Mouse (Mus musculus) lung, adult 2 months (tissue): ENCODE measurements around the gene Myb. TPM values are rescaled to one million over a fixed set of nuclear protein-coding genes. Genes with fewer than 3 reads are reported as not detected.

Source experiments
- DNase-seq: peaks from one replicate; pipeline ENCODE4 v3.0.0; 2022
- H3K4me1 ChIP-seq: fragments of 200-500 bp; 2 replicates; pipeline ENCODE4 v1.6.1; 2011; ENCODE audit warnings: low read length; ENCODE audit not compliant: control insufficient read depth, insufficient read depth
- H3K4me3 ChIP-seq: fragments of 200-500 bp; replicated peaks from 2 replicates; pipeline ENCODE3; 2011; ENCODE audit warnings: low read depth, mild to moderate bottlenecking, control low read depth, low read length; ENCODE audit errors: extremely low read depth
- CTCF ChIP-seq: fragments of 200-500 bp; IDR thresholded peaks from 2 replicates; pipeline ENCODE4 v1.5.1; 2011; ENCODE audit warnings: mild to moderate bottlenecking, low read length, control low read depth; ENCODE audit not compliant: insufficient read depth
- POLR2A ChIP-seq: fragments of 200-500 bp; IDR thresholded peaks from 2 replicates; pipeline ENCODE4 v1.6.1; 2011; ENCODE audit warnings: low read depth, mild to moderate bottlenecking, control low read depth, low read length, borderline replicate concordance; ENCODE audit errors: extremely low read depth
- WGBS: fragments of 180-500 bp; shearing (Covaris S2); methylation state at CpG from one replicate; pipeline ENCODE4 v1.1.7; 2018; 5-methylcytosine and 5-hydroxymethylcytosine counted together
- polyA plus RNA-seq: library from polyadenylated mRNA; depleted of rRNA; stranded (reverse); fragments of >200 nt; gene quantifications from 2 replicates; pipeline ENCODE4 v1.2.3, GENCODE M21; 2012; rRNA removed

Gene Myb
- polyA plus RNA-seq, 1 experiment = 5.1 TPM

GRCm38 (mm10) chr10:21087614-21088232 is 73.1 kb downstream of the Myb start:
- Histone ChIP-seq H3K4me1 (no peaks in the 10 kb centered on the region), H3K4me3 (no peak overlapping the region)
- DNase-seq = no peak
- no peak for TF ChIP-seq CTCF
- 83% methylated on average over 3 of the region's 3 CpGs for WGBS

DNA sequence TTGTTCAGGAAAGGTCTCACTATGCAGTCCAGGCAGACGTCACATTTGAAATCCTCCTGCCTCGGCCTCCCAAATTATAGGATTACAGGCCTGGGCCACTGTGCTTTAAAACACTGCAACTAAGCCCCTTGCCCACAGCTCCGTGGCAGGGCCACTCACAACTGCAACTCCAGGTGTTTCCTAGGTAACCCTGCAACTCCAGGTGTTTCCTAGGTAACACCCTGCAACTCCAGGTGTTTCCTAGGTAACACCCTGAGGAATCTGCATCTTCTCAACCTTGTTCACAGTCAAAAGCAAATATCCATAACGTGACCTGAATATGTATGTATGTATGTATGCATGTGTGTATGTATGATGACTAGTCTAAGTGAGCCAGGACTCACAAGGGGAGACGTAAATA is 75.7 kb downstream of the Myb start:
- Histone ChIP-seq H3K4me3 (no peak overlapping the region), H3K4me1 (no peaks in the 10 kb centered on the region)
- no peak for DNase-seq
- 79% methylated on average over 5 of the region's 5 CpGs for WGBS
- TF ChIP-seq CTCF (no peak), POLR2A (no peak)

DNA sequence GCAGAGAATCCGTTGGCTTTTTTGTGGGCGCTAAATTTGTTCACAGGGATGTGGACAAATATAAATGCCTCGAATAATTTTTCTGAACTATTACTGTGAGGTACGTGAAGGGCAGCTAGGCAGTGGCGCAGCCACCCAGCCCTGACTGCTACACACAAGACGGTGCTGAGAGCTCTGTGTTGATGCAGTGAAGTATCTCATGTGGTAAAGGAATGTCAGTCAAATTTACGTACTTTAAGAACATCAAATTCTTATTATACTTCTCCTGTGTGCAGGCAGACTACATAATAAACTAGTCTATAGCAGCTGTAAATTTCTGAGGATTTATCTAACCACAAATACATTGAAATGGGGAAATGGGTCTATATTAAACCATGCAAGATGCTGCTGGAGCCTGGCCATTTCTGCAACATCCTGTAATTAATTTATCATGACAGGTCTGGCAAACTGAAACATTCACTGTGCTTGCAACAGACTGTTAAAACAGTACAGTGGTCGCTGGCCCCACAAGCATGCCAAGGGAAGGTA is 77.3 kb downstream of the Myb start:
- no peak overlapping the region for H3K4me3 ChIP-seq
- DNase-seq = no peak
- WGBS = 58% methylated on average over 8 of the region's 8 CpGs
- no peak for TF ChIP-seq CTCF
- no peak for TF ChIP-seq POLR2A
- no peaks in the 10 kb centered on the region for H3K4me1 ChIP-seq

GRCm38 (mm10) chr10:21082447-21082846 is 78.3 kb downstream of the Myb start:
- TF ChIP-seq CTCF = no peak
- no peak for TF ChIP-seq POLR2A
- no peak overlapping the region for H3K4me3 ChIP-seq
- 88% methylated on average over 8 of the region's 8 CpGs for WGBS
- DNase-seq = no peak
- H3K4me1 ChIP-seq = no peaks in the 10 kb centered on the region

DNA sequence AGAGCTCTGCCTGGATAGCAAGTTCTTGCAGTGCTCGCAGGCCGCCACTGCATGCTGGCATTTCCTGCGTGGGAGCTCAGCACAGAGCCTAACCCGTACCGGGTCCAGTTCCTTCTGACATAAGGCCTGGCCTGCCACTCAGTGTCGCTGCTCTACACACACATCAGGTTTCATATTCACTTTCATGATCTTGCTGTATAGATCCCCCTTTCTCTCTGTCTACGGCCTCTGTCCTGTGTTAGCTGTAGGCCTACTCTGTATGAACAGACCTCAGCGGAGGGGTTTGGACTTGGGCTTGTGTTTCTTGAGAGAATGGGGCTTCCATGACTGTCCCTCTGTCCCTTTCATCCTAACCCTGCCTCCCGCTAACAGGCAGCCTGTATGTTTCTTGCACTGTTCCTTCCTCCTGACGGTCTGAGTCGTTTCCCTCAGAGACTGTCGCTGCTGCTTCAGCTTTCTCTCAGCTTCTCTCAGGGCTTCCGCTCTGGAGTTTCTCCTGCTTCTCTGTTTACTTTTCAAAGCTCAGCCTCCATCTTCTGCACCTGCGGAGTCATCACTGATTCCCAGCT is 83.5 kb downstream of the Myb start:
- Histone ChIP-seq H3K4me1 (peaks cover 3% of the 10 kb centered on the region; the same call in 1 of the 2 replicates), H3K4me3 (no peak overlapping the region)
- TF ChIP-seq CTCF (0 out of 2 replicates have a peak, but pooled peaks have one; percentile 3), POLR2A (no peak)
- no peak for DNase-seq
- WGBS = 46% methylated on average over 14 of the region's 14 CpGs

- H3K4me3 ChIP-seq = no peak overlapping the region
- peaks cover 3% of the 10 kb centered on the region; the same call in 1 of the 2 replicates for H3K4me1 ChIP-seq
- 67% methylated on average over 7 of the region's 7 CpGs for WGBS
- TF ChIP-seq POLR2A (no peak), CTCF (no peak)
- no peak for DNase-seq
Measured at GRCm38 (mm10) chr10:21076731-21077130, 84.1 kb downstream of the Myb start.

DNA sequence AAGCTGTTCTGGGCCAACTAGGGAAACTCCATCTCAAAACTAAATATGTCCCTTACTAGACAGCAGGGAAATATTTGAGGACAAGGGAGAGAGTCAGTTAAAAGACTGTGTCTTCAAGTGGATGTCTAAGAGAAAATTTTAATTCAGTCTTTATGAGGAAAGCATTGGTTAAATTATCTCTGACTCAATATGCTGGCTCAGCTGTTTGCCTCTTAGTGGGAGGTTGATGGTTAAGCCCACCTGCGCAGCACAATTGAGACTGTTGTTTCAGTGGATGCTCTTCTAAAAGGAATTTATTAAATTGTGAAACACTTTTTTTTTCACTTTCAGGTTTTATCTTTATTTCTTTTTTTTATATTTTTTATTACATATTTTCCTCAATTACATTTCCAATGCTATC is 84.6 kb downstream of the Myb start:
- H3K4me1 ChIP-seq = peaks cover 3% of the 10 kb centered on the region; the same call in 1 of the 2 replicates
- DNase-seq = no peak
- no peak overlapping the region for H3K4me3 ChIP-seq
- no peak for TF ChIP-seq CTCF
- no peak for TF ChIP-seq POLR2A
- 95% methylated on average over 1 of the region's 1 CpGs for WGBS

Other genes with a start within 250 kb of the Myb start
- 2.6 and 3.6 TPM in 2 replicates for gene Ahi1, start 208.4 kb downstream of the Myb start, polyA plus RNA-seq
- 7.8 and 12.4 TPM in 2 replicates for gene Hbs1l, start 135.0 kb upstream of the Myb start, polyA plus RNA-seq
- 0.05 and 0.22 TPM in 2 replicates for gene Aldh8a1, start 216.3 kb upstream of the Myb start, polyA plus RNA-seq